Mouse (Mus musculus) lung, postnatal 4 days (tissue): ENCODE measurements at regions not wholly inside any gene's neighbourhood (a gene's known extent, or its start where the extent isn't known, plus 50 kb on each side); places are given as distances from the start of the nearest gene placed in this dataset.

Experiments used
- DNase-seq, 2 experiments: peaks; one replicate each; pipeline ENCODE4 v3.0.0; 2021

DNA sequence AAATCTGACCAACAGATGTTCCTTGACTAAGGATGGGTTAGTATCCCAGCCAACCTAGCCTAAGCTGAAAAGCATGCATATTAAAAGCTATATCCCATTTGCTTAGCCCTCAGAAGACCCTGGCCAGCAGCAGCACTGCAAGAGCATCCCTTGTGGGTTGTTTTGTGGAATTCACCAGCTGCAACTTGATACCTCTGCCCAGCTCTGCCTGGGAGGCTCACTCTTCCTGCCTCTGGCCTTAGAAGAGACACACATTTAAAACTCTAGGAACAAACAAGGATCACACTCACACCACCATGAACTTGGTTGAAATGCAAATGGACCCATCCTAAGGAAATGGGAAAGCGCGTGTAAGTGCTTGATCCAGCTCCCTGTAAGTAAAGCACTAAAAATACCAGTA lies 107.7 kb upstream of the Arl4c start:
- no peak for DNase-seq

- no peak for DNase-seq
These were observed 111.2 kb upstream of the Arl4c start for GRCm38 (mm10) chr1:88813200-88813599.

GRCm38 (mm10) chr1:88816376-88816945 lies 114.4 kb upstream of the Arl4c start:
- no peak for DNase-seq

- DNase-seq, result no peak
These were observed 123.2 kb upstream of the Arl4c start for GRCm38 (mm10) chr1:88825215-88825614.

DNA sequence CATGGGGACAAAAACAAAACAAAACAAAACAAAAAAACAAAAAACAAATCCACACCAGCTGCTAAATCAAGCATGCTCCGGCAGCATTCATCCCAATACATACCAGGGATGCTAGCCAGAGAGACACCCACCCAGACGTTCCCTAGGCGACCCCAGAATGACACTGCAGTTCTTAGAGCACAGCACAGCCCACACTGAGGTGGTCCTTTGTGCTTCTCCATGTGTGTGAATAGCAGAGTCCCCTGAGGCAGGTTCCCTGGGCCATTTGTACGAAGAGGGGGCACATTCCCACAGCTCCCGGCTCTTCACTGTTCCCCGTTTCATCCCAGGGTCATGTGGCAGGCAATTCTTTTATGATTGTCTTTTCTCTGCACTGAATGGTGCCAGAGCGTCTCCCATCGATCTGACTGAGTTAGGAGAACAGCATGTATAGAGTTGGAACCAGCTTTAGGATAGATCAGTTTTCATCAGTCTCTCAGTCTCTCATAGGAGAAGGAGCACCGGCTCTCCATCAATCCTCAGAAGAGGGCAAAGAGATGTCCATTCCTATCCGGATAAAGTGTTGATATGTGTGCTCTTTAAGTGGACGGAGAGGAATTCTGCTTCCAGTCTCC lies 136.7 kb upstream of the Arl4c start:
- DNase-seq, result no peak

GRCm38 (mm10) chr1:88839407-88839976 lies 137.5 kb upstream of the Arl4c start:
- DNase-seq, result no peak

GRCm38 (mm10) chr1:88839977-88840628 lies 138.1 kb upstream of the Arl4c start:
- DNase-seq, result no peak

DNA sequence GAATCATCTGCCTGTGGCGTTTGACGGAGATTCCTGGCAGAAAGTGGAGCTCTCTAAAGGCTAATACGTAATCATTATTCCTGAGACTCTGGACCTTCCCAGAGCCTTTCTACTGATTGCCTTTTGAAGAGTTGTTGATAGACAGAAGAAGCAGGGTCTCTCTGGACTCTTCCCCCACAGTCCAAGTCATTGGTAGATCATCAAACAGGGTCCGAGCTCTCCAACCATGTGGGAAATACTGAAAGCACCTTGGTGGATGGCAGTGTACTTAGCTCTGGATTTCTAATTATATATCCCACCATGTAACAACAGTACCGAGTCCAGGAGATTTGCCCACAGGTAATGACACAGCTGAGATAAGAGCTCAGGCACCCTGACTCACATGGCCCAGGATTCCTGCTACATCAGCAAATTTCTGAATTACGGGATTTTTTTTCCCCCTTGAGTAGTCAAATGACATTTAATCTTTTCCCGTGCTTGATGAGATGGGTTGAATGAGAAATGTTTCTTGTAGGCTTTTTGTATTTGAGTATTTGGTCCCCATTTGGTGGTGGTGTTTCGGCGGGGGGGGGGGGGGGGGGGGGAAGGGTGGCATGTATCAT lies 139.1 kb upstream of the Arl4c start:
- no peak for DNase-seq

GRCm38 (mm10) chr1:88847333-88848091 lies 145.5 kb upstream of the Arl4c start:
- no peak for DNase-seq

GRCm38 (mm10) chr1:88848246-88848645 lies 146.2 kb upstream of the Arl4c start:
- DNase-seq, result no peak

DNA sequence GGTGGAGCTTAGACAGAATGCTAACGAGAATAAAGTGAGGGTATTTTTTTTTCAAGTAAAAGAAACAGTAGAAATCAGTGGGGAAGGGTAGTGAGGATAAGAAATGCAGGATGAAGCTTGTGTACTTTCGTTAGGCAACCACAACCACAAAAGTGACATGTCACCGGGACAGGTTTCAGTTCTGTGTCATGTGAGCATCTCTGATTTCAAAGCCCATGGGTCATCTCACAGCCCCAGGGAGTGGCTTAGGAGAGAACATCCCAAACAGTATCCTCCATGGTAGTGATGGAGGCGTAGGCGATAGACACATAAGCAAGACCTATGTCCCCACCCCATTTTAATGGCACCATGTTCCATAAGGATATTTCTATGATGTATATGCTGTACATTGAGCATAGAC lies 147.4 kb upstream of the Arl4c start:
- DNase-seq, result no peak

- no peak for DNase-seq
These were observed 149.9 kb upstream of the Arl4c start for GRCm38 (mm10) chr1:88851931-88852330.

DNA sequence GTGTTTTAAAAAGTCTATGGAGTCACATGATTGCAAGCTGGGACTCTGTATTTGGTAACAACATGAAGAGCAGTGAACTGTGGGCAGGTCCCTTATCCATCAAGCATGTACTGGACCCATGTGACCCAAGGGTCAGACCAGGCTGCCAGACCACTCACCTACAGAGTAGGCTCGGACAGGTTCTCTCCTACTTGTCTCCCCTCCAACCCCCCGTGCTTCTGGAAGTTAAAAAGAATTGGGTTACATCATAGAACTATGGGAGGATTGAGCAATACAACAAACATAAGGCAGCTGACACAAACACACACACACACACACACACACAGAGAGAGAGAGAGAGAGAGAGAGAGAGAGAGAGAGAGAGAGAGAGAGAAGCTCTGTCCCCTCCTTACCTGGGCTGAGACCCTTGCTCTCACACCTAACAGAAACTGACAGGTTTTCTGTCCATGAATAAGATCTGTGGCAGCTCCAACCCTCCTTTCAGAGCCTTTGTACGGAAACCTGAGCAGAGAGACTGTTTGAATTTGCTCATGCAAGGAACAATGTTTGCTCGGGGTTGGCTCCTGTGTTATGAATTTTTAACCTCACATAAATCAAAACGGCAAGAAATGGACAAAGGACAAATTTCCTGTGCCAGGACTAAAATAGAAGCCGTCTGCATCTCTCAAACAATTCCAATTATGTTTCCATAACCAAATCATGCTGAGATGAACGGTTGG lies 159.0 kb upstream of the Arl4c start:
- no peak for DNase-seq

DNA sequence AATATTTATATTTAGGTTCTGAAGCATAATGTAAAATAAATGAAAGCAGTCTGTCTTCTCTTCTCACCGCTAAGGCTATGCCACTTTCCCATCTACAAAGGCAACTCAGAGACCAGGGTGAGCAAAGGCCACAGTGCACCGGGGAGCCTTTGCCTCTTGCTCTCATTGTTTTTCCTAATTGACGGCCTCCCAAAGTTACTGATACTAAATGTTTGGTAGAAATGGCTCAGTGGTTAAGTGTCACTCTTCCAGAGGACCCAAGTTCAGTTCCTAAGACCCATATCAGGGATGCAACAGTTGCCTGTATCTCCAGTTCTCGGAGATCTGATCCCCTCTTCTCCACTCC lies 159.5 kb upstream of the Arl4c start:
- no peak for DNase-seq

DNA sequence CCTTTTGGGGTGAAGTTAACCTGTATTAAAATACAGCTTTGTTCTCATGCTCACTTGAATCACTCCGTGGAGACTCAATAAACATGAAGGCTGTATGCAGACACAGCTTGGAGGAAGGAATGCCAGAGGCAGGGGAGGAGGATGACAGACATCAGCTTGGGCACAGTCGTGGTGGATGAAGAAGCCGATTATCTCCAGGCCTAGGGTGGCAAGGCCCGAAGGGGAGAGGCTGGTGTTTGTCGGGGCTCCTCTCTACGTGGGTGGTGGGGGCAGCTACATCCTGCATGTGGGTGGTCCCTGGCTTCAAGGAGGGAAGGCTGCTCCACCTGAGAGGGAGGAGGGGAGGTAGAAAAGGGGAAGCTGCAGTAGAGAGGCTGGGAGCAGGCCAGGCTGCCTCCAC lies 163.4 kb upstream of the Arl4c start:
- DNase-seq, result no peak

DNA sequence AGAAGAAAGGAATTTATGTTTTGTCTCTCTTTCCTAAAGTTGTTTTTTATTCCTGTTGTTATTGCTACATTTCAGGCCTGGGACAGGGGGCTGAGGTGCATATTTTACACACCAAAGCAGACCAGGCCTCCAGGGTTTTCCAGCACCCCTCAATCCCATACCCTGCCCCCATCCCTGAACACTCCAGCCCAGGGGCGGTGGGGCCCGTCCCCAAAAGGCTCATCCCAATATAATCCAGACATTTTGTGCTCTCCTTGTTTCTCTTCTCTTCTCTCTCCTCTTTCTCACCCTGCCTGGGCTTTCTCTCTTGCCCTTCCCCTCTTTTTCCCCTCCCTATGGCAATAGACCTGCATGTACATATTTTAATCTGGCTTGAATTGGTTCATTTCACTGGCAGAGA lies 164.6 kb upstream of the Arl4c start:
- DNase-seq, result no peak

DNA sequence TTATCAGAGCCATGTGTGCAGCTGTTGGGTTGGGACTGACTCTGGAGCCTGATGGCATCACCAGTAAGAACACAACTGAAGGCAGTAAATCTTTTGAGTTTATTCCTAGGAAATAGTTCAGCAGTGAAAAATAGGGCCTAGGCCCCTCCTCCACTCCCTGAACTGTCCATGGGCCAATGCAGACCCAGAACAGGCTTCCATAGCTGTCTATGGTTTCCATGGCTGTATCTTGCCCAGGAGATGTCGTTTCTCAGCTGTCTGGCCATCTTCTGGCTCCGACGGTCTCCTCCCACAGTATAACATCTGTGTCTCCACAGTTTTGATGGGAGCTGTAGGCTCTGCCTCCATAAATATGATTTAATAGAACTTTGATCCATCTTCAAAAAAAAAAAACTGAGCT lies 165.1 kb upstream of the Arl4c start:
- no peak for DNase-seq

- no peak for DNase-seq
These were observed 167.9 kb upstream of the Arl4c start for GRCm38 (mm10) chr1:88869885-88870284.

GRCm38 (mm10) chr1:88875356-88875755 lies 173.3 kb upstream of the Arl4c start:
- DNase-seq, result no peak

- DNase-seq, result no peak
These were observed 175.4 kb upstream of the Arl4c start for GRCm38 (mm10) chr1:88877441-88877840.

DNA sequence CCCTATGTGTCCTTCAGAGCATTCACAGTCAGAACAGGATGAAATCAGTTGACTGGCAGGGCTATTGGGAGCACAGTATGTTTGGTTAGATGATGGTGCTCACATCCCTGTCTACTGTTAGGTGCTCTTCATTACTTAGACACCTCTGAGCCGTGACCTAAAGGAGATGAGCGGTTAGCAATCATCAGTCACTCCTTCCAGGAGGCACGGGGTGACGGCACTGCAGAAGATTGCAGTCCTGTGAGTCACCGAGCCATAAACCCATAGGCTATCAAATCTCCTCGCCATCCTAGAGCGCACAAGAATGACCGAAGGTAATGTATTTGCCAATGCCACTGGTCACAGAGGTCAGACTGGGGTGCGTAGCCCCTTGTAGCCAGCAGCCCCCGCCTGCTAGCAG lies 176.8 kb upstream of the Arl4c start:
- no peak for DNase-seq

DNA sequence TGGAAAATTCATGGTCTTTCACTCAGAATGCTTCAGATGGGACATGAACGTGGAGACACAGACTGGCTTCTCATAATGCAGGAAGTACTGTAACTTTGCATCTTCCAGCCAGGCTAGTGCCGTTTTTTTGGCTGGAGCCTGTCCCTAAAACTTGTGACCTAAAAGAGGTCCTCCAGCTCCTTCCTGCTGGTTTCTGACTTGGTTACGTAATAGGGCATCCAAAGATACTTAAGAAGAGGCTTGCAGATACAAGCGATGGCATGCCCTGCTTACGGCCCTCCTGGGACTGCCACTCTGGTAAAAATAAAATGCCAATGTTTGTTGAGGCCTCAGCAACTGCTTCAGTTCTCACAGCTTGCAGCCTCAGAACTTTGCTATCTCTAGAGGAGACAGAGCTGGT lies 177.3 kb upstream of the Arl4c start:
- no peak for DNase-seq

DNA sequence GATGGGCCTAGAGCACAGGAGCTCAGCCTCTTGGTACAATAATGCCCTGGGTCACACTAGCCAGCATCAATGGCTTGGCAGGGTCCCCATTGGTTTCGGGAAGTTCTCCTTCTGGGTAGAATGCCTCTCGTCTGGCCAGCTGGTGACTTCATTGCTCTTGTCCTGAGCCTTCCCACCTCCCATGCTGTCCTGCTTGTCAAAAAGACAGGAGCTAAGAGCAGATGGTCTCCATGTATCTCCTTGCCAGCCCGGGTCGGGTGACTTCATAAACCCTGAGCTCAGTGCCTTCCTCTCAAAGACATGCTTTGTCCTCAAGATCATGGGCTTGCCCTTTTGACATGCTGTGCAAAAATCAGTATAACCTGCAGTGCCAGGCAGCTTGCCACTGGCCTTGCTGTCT lies 179.2 kb upstream of the Sh3bp4 start:
- DNase-seq, result no peak
